Mouse (Mus musculus) C2C12 (cell line): ENCODE measurements at regions not wholly inside any gene's neighbourhood (a gene's known extent, or its start where the extent isn't known, plus 50 kb on each side); places are given as distances from the start of the nearest gene placed in this dataset.
A peak's percentile ranks its signal among the peaks of the same experiment; 100 is the strongest.

Source experiments
- CTCF ChIP-seq: IDR thresholded peaks from one replicate; pipeline ENCODE4 v1.5.1; 2011; ENCODE audit not compliant: control insufficient read depth, insufficient read depth, insufficient read length
- MAX ChIP-seq: IDR thresholded peaks from one replicate; pipeline ENCODE4 v1.6.1; 2011; ENCODE audit warnings: mild to moderate bottlenecking, control low read depth
- MYOD1 ChIP-seq: IDR thresholded peaks from one replicate; pipeline ENCODE4 v1.6.1; 2011; ENCODE audit warnings: low read depth; ENCODE audit not compliant: control insufficient read depth, insufficient read length
- USF1 ChIP-seq: IDR thresholded peaks from one replicate; pipeline ENCODE4 v1.6.1; 2011; ENCODE audit warnings: low read depth, mild to moderate bottlenecking, control low read depth, moderate library complexity

- TF ChIP-seq CTCF (no peak), MYOD1 (peak; percentile 50), MAX (no peak), USF1 (no peak)
These were observed 161.0 kb upstream of the Tmpo start for GRCm38 (mm10) chr10:91342083-91342482.
